Mouse (Mus musculus): Measurements from ENCODE around the gene Treml1. TPM values are rescaled to one million over a fixed set of nuclear protein-coding genes. Genes with fewer than 3 reads are reported as not detected.

The Treml1 gene
- polyA plus RNA-seq, 1 experiment from 2014 or later, result 1.0 TPM

- no peaks in the 10 kb centered on the region for H3K27me3 ChIP-seq (ENCODE audit: control insufficient read depth, insufficient read depth, low read length)
- peak within 1 kb of the TSS; percentile 81 for H3K4me2 ChIP-seq (ENCODE audit: low read length)
- WGBS, result under 1% methylated on average over 84 of the region's 84 CpGs
- no peaks in the 10 kb centered on the region for H3K9me3 ChIP-seq (ENCODE audit: control insufficient read depth, low read length)
- H3K27ac ChIP-seq (replicated peaks in 1 of 2; ENCODE audit: control insufficient read depth in 1 of 2, insufficient read depth in 1 of 2, low read depth in 2 of 2, low read length in 2 of 2), result peak within 1 kb of the TSS; percentile 100
- H3K4me1 ChIP-seq (ENCODE audit: control insufficient read depth in 2 of 2, insufficient read depth in 2 of 2, low read length in 2 of 2), result peaks cover 2 to 26% of the 10 kb centered on the region in 2 experiments; a peak in 2 of 4 replicates
- H3K4me3 ChIP-seq (ENCODE audit: control insufficient read depth in 1 of 2, insufficient read depth in 1 of 2, low read depth in 1 of 2, low read length in 2 of 2), result peak within 1 kb of the TSS; percentile 93 to 95
- peaks cover 26% of the 10 kb centered on the region for H3K36me3 ChIP-seq (ENCODE audit: control insufficient read depth, insufficient read depth, low read length)
- peak within 1 kb of the TSS; percentile 100 for H3K9ac ChIP-seq (ENCODE audit: low read length)
- ATAC-seq (ENCODE audit: insufficient number of reproducible peaks, insufficient read depth, low FRiP score, low read depth), result peak; percentile 97
These were observed 49.9 kb downstream of the Treml1 start, which contains the start of the genes Nfya and Oard1 for GRCm38 (mm10) chr17:48409380-48410298. Gene Nfya (minus strand): TSS chr17:48409906. Gene Oard1 (plus strand): TSS chr17:48410014.

GRCm38 (mm10) chr17:48410299-48410785 lies 50.6 kb downstream of the Treml1 start:
- ATAC-seq (ENCODE audit: insufficient number of reproducible peaks, insufficient read depth, low FRiP score, low read depth), result no peak

GRCm38 (mm10) chr17:48411241-48411640 lies 51.5 kb downstream of the Treml1 start:
- no peak for ATAC-seq (ENCODE audit: insufficient number of reproducible peaks, insufficient read depth, low FRiP score, low read depth)

More at GRCm38 (mm10) chr17:48410299-48410785, 50.6 kb downstream of the Treml1 start:
- H3K9me3 ChIP-seq (ENCODE audit: control insufficient read depth, low read length), result no peaks in the 10 kb centered on the region
- H3K4me3 ChIP-seq (ENCODE audit: control insufficient read depth in 1 of 2, insufficient read depth in 1 of 2, low read depth in 1 of 2, low read length in 2 of 2), result peak overlapping the region; percentile 93 to 95
- H3K4me2 ChIP-seq (ENCODE audit: low read length), result peak overlapping the region; percentile 75
- H3K4me1 ChIP-seq (ENCODE audit: control insufficient read depth in 2 of 2, insufficient read depth in 2 of 2, low read length in 2 of 2), result peaks cover 2 to 26% of the 10 kb centered on the region in 2 experiments; a peak in 2 of 4 replicates
- under 1% methylated on average over 13 of the region's 13 CpGs for whole genome bisulfite sequencing
- H3K27ac ChIP-seq (replicated peaks in 1 of 2; ENCODE audit: control insufficient read depth in 1 of 2, insufficient read depth in 1 of 2, low read depth in 2 of 2, low read length in 2 of 2), result peak overlapping the region; percentile 100
- H3K9ac ChIP-seq (ENCODE audit: low read length), result peak overlapping the region; percentile 87
- H3K36me3 ChIP-seq (ENCODE audit: control insufficient read depth, insufficient read depth, low read length), result peaks cover 33% of the 10 kb centered on the region
- H3K27me3 ChIP-seq (ENCODE audit: control insufficient read depth, insufficient read depth, low read length), result no peaks in the 10 kb centered on the region

GRCm38 (mm10) chr17:48416011-48416410 lies 56.3 kb downstream of the Treml1 start:
- no peaks in the 10 kb centered on the region for H3K9me3 ChIP-seq (ENCODE audit: control insufficient read depth, low read length)
- no peaks in the 10 kb centered on the region for H3K27me3 ChIP-seq (ENCODE audit: control insufficient read depth, insufficient read depth, low read length)
- no peak overlapping the region for H3K4me2 ChIP-seq (ENCODE audit: low read length)
- peaks cover 89% of the 10 kb centered on the region for H3K36me3 ChIP-seq (ENCODE audit: control insufficient read depth, insufficient read depth, low read length)
- peak overlapping the region; percentile 60 to 64 for H3K27ac ChIP-seq (replicated peaks in 1 of 2; ENCODE audit: control insufficient read depth in 1 of 2, insufficient read depth in 1 of 2, low read depth in 2 of 2, low read length in 2 of 2)
- H3K4me3 ChIP-seq (ENCODE audit: control insufficient read depth in 1 of 2, insufficient read depth in 1 of 2, low read depth in 1 of 2, low read length in 2 of 2), result no peak overlapping the region
- WGBS, result 60% methylated on average over 7 of the region's 7 CpGs
- no peak for ATAC-seq (ENCODE audit: insufficient number of reproducible peaks, insufficient read depth, low FRiP score, low read depth)
- H3K4me1 ChIP-seq (ENCODE audit: control insufficient read depth in 2 of 2, insufficient read depth in 2 of 2, low read length in 2 of 2), result peaks cover 5 to 29% of the 10 kb centered on the region in 2 experiments; a peak in 3 of 4 replicates
- H3K9ac ChIP-seq (ENCODE audit: low read length), result peak overlapping the region; percentile 12; the same call in 1 of the 2 replicates

More at GRCm38 (mm10) chr17:48411241-48411640, 51.5 kb downstream of the Treml1 start:
- Histone ChIP-seq H3K27me3 (ENCODE audit: control insufficient read depth, insufficient read depth, low read length) (no peaks in the 10 kb centered on the region), H3K4me2 (ENCODE audit: low read length) (peak overlapping the region; percentile 75), H3K4me1 (ENCODE audit: control insufficient read depth in 2 of 2, insufficient read depth in 2 of 2, low read length in 2 of 2) (peaks cover 2 to 26% of the 10 kb centered on the region in 2 experiments; a peak in 2 of 4 replicates), H3K27ac (replicated peaks in 1 of 2; ENCODE audit: control insufficient read depth in 1 of 2, insufficient read depth in 1 of 2, low read depth in 2 of 2, low read length in 2 of 2) (peak overlapping the region in 1 of 2 experiments; percentile 100; a peak in 2 of 4 replicates), H3K4me3 (ENCODE audit: control insufficient read depth in 1 of 2, insufficient read depth in 1 of 2, low read depth in 1 of 2, low read length in 2 of 2) (peak overlapping the region in 1 of 2 experiments; percentile 95; a peak in 2 of 4 replicates), H3K36me3 (ENCODE audit: control insufficient read depth, insufficient read depth, low read length) (peaks cover 42% of the 10 kb centered on the region), H3K9me3 (ENCODE audit: control insufficient read depth, low read length) (no peaks in the 10 kb centered on the region), H3K9ac (ENCODE audit: low read length) (peak overlapping the region; percentile 87)
- WGBS, result 55% methylated on average over 8 of the region's 8 CpGs

Other genes with a start within 250 kb of the Treml1 start
- not detected in 2 replicates for gene 9830107B12Rik, start 213.6 kb upstream of the Treml1 start, polyA plus RNA-seq (2014; fragmentation: Nextera tagmentation; extraction: Ambion mirVana)
- gene A530064D06Rik, start 192.6 kb upstream of the Treml1 start, polyA plus RNA-seq (2014; fragmentation: Nextera tagmentation; extraction: Ambion mirVana), result not detected in 2 replicates
- 0.07 and 0.11 TPM in 2 replicates for gene Trem1, start 127.1 kb upstream of the Treml1 start, polyA plus RNA-seq (2014; fragmentation: Nextera tagmentation; extraction: Ambion mirVana)
- gene Trem3, start 112.1 kb upstream of the Treml1 start, polyA plus RNA-seq (2014; fragmentation: Nextera tagmentation; extraction: Ambion mirVana), result not detected in 2 replicates
- 0.53 and 0.63 TPM in 2 replicates for gene Treml4, start 95.6 kb upstream of the Treml1 start, polyA plus RNA-seq (2014; fragmentation: Nextera tagmentation; extraction: Ambion mirVana)
- gene Treml2, start 60.4 kb upstream of the Treml1 start, polyA plus RNA-seq (2014; fragmentation: Nextera tagmentation; extraction: Ambion mirVana), result 0.09 and 0.11 TPM in 2 replicates
- gene B430306N03Rik, start 43.8 kb upstream of the Treml1 start, polyA plus RNA-seq (2014; fragmentation: Nextera tagmentation; extraction: Ambion mirVana), result 0.09 and 0.30 TPM in 2 replicates
- 3.4 and 4.8 TPM in 2 replicates for gene Trem2, start 13.5 kb upstream of the Treml1 start, polyA plus RNA-seq (2014; fragmentation: Nextera tagmentation; extraction: Ambion mirVana)
- 13.5 and 16.2 TPM in 2 replicates for gene Nfya, start 50.0 kb downstream of the Treml1 start, polyA plus RNA-seq (2014; fragmentation: Nextera tagmentation; extraction: Ambion mirVana)
- gene Oard1, start 50.1 kb downstream of the Treml1 start, polyA plus RNA-seq (2014; fragmentation: Nextera tagmentation; extraction: Ambion mirVana), result 42.6 and 46.4 TPM in 2 replicates
- 233 and 243 TPM in 2 replicates for gene Apobec2, start 73.0 kb downstream of the Treml1 start, polyA plus RNA-seq (2014; fragmentation: Nextera tagmentation; extraction: Ambion mirVana)
- 3.6 and 5.0 TPM in 2 replicates for gene Tspo2, start 91.6 kb downstream of the Treml1 start, polyA plus RNA-seq (2014; fragmentation: Nextera tagmentation; extraction: Ambion mirVana)
- gene Unc5cl, start 95.0 kb downstream of the Treml1 start, polyA plus RNA-seq (2014; fragmentation: Nextera tagmentation; extraction: Ambion mirVana), result 0.43 TPM in 1 of 2 replicates, not detected in the other